Mouse (Mus musculus) midbrain, embryonic 12.5 days (tissue): Measurements from ENCODE around the gene Olfr875. TPM values are rescaled to one million over a fixed set of nuclear protein-coding genes. Genes with fewer than 3 reads are reported as not detected.

ENCODE experiments used
- ATAC-seq: fragments of 200-750 bp; cut with Nextera tagmentation; 2 replicates; pipeline ENCODE4 v1.8.0; 2017; ENCODE audit warnings: low read depth, moderate TSS enrichment, moderate library complexity; ENCODE audit not compliant: low FRiP score
- H3K27ac ChIP-seq: fragments of 300-500 bp; sonication (generic); replicated peaks from 2 replicates; pipeline ENCODE4 v1.5.1; 2016; ENCODE audit warnings: mild to moderate bottlenecking
- H3K27me3 ChIP-seq: fragments of 300-500 bp; sonication (generic); 2 replicates; pipeline ENCODE4 v1.6.1; 2016; ENCODE audit warnings: mild to moderate bottlenecking
- H3K36me3 ChIP-seq: fragments of 300-500 bp; sonication (generic); 2 replicates; pipeline ENCODE4 v1.6.1; 2016
- H3K4me1 ChIP-seq: fragments of 300-500 bp; sonication (generic); 2 replicates; pipeline ENCODE4 v1.6.1; 2016
- H3K4me2 ChIP-seq: fragments of 300-500 bp; sonication (generic); replicated peaks from 2 replicates; pipeline ENCODE4 v1.6.1; 2016; ENCODE audit warnings: mild to moderate bottlenecking, moderate library complexity
- H3K4me3 ChIP-seq: fragments of 300-500 bp; sonication (generic); 2 replicates; pipeline ENCODE4 v1.5.1; 2016; ENCODE audit warnings: mild to moderate bottlenecking
- H3K9ac ChIP-seq: fragments of 300-500 bp; sonication (generic); replicated peaks from 2 replicates; pipeline ENCODE4 v1.6.1; 2016; ENCODE audit warnings: mild to moderate bottlenecking, moderate library complexity
- H3K9me3 ChIP-seq: fragments of 300-500 bp; sonication (generic); 2 replicates; pipeline ENCODE4 v1.6.1; 2016; ENCODE audit warnings: mild to moderate bottlenecking
- WGBS: fragments of 180-500 bp; shearing (Covaris S2); methylation state at CpG from one replicate; pipeline ENCODE4 v1.1.7; 2016; 5-methylcytosine and 5-hydroxymethylcytosine counted together
- polyA plus RNA-seq: library from polyadenylated mRNA; unstranded; fragments of >200 nt; fragmentation: Nextera tagmentation; extraction: Ambion mirVana; gene quantifications from 2 replicates; pipeline ENCODE4 v1.2.1, GENCODE M21; 2016

Olfr875 gene
- polyA plus RNA-seq, 1 experiment from 2014 or later, result not detected

GRCm38 (mm10) chr9:37802055-37802454, 30.4 kb downstream of the Olfr875 start:
- Histone ChIP-seq H3K27ac (no peak overlapping the region), H3K4me2 (no peak overlapping the region), H3K9me3 (no peaks in the 10 kb centered on the region), H3K4me3 (no peak overlapping the region), H3K4me1 (no peaks in the 10 kb centered on the region), H3K27me3 (no peaks in the 10 kb centered on the region), H3K9ac (no peak overlapping the region), H3K36me3 (no peaks in the 10 kb centered on the region)
- ATAC-seq, result no peak
- WGBS, result 68% methylated on average over 4 of the region's 4 CpGs

DNA sequence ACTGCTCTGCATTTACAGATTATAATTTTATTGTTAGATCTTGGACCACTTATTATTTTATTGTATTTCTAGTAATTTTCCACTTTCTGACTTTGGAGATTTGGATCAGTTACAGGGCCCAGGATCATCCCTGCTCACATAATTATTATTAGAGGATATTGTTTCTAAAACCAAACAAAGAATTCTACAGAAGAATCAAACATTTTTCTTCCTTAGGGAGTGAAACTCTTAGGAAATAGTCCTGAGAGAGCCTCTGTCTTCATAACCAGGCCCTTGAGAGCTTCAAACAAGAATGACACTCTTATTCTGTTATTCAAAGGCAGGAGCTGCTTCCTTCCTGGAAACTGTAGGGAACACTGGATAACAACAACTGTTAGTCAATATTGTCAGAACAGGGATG, 31.1 kb downstream of the Olfr875 start, which contains the start of gene Olfr876:
Gene Olfr876 (plus strand): TSS at position 301 of the 400 bp plus-strand sequence.
- H3K9me3 ChIP-seq, result no peaks in the 10 kb centered on the region
- no peak within 1 kb of the TSS for H3K4me3 ChIP-seq
- H3K4me1 ChIP-seq, result no peaks in the 10 kb centered on the region
- no peak for ATAC-seq
- no peak within 1 kb of the TSS for H3K4me2 ChIP-seq
- H3K36me3 ChIP-seq, result no peaks in the 10 kb centered on the region
- no peaks in the 10 kb centered on the region for H3K27me3 ChIP-seq
- H3K27ac ChIP-seq, result no peak within 1 kb of the TSS
- no peak within 1 kb of the TSS for H3K9ac ChIP-seq

DNA sequence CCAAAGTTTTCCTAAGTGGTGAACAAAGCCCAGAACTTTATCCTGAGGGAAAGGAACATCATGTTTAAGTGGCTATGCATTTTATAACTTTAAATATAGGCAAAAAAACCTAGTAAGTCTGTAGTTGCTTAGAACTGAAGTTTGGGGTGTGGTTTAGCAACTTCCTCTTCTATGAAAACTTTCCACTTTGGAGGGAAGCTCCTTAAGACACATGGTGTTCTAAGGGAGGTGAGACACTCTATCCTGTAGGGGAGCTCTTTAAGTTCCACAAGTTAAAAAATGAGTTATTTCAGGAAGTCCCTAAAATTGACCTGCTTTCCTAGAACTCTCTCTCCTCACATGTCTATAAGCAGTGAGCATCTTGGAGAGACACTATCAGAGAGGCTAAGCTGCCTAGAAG, 35.6 kb downstream of the Olfr875 start:
- Histone ChIP-seq H3K9me3 (no peaks in the 10 kb centered on the region), H3K36me3 (no peaks in the 10 kb centered on the region), H3K9ac (no peak overlapping the region), H3K4me1 (no peaks in the 10 kb centered on the region), H3K4me3 (no peak overlapping the region), H3K27me3 (no peaks in the 10 kb centered on the region), H3K27ac (no peak overlapping the region), H3K4me2 (no peak overlapping the region)
- no peak for ATAC-seq

GRCm38 (mm10) chr9:37808456-37808855, 36.8 kb downstream of the Olfr875 start:
- WGBS, result 95% methylated on average over 3 of the region's 3 CpGs

DNA sequence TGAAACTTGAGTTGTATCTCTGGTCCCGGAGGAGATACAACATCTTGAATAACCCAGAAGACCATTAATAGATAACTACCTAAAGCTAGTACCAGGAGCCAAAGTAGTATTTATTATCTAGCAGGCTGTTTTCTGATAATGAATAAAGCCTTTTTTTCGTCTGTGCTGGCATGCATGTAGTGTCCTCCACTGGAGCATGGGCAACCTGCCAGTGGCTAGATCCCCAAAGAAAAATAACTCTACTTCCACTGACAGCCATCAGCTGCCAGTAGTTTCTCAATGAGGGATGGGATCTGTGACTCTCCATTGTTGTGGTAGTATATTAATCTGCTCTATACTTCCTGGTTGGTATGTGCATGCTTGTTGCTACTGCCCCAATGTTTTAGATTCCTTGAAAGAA, 37.3 kb downstream of the Olfr875 start:
- Histone ChIP-seq H3K27me3 (no peaks in the 10 kb centered on the region), H3K4me3 (no peak overlapping the region), H3K4me2 (no peak overlapping the region), H3K4me1 (no peaks in the 10 kb centered on the region), H3K36me3 (no peaks in the 10 kb centered on the region), H3K9ac (no peak overlapping the region), H3K9me3 (no peaks in the 10 kb centered on the region), H3K27ac (no peak overlapping the region)
- WGBS, result 94% methylated on average over 2 of the region's 2 CpGs
- ATAC-seq, result no peak

More at GRCm38 (mm10) chr9:37808456-37808855, 36.8 kb downstream of the Olfr875 start:
- ATAC-seq, result no peak
- no peaks in the 10 kb centered on the region for H3K4me1 ChIP-seq
- H3K4me3 ChIP-seq, result no peak overlapping the region
- H3K9ac ChIP-seq, result no peak overlapping the region
- no peaks in the 10 kb centered on the region for H3K36me3 ChIP-seq
- H3K27me3 ChIP-seq, result no peaks in the 10 kb centered on the region
- H3K9me3 ChIP-seq, result no peaks in the 10 kb centered on the region
- H3K4me2 ChIP-seq, result no peak overlapping the region
- no peak overlapping the region for H3K27ac ChIP-seq

GRCm38 (mm10) chr9:37814696-37815095, 43.0 kb downstream of the Olfr875 start:
- no peaks in the 10 kb centered on the region for H3K36me3 ChIP-seq
- H3K4me3 ChIP-seq, result no peak overlapping the region
- H3K4me2 ChIP-seq, result no peak overlapping the region
- 43% methylated on average over 3 of the region's 3 CpGs for WGBS
- no peaks in the 10 kb centered on the region for H3K27me3 ChIP-seq
- no peak overlapping the region for H3K27ac ChIP-seq
- no peak overlapping the region for H3K9ac ChIP-seq
- H3K9me3 ChIP-seq, result no peaks in the 10 kb centered on the region
- H3K4me1 ChIP-seq, result no peaks in the 10 kb centered on the region
- ATAC-seq, result no peak

Other genes with a start within 250 kb of the Olfr875 start
- gene Esam, start 243.8 kb upstream of the Olfr875 start, polyA plus RNA-seq, result 29.3 and 30.2 TPM in 2 replicates
- gene Vsig2, start 232.6 kb upstream of the Olfr875 start, polyA plus RNA-seq, result 0.56 TPM in 1 of 2 replicates, not detected in the other
- 3.0 and 3.4 TPM in 2 replicates for gene Nrgn, start 219.0 kb upstream of the Olfr875 start, polyA plus RNA-seq
- gene Siae, start 216.2 kb upstream of the Olfr875 start, polyA plus RNA-seq, result 6.8 and 7.7 TPM in 2 replicates
- 13.2 and 15.9 TPM in 2 replicates for gene Spa17, start 158.1 kb upstream of the Olfr875 start, polyA plus RNA-seq
- 106 and 123 TPM in 2 replicates for gene Tbrg1, start 114.5 kb upstream of the Olfr875 start, polyA plus RNA-seq
- gene Panx3, start 102.6 kb upstream of the Olfr875 start, polyA plus RNA-seq, result 0.24 and 0.71 TPM in 2 replicates
- not detected in 2 replicates for gene Olfr160, start 55.6 kb upstream of the Olfr875 start, polyA plus RNA-seq
- not detected in 2 replicates for gene Olfr874, start 26.8 kb upstream of the Olfr875 start, polyA plus RNA-seq
- gene Olfr876, start 31.2 kb downstream of the Olfr875 start, polyA plus RNA-seq, result not detected in 2 replicates
- not detected in 2 replicates for gene Olfr877, start 82.4 kb downstream of the Olfr875 start, polyA plus RNA-seq
- not detected in 2 replicates for gene Olfr145, start 124.9 kb downstream of the Olfr875 start, polyA plus RNA-seq
- gene Olfr878, start 146.0 kb downstream of the Olfr875 start, polyA plus RNA-seq, result not detected in 2 replicates
- gene Olfr881, start 220.0 kb downstream of the Olfr875 start, polyA plus RNA-seq, result not detected in 2 replicates